Mouse (Mus musculus) hindbrain, embryonic 15.5 days (tissue): ENCODE data around the gene Tent4a. TPM values are rescaled to one million over a fixed set of nuclear protein-coding genes. Genes with fewer than 3 reads are reported as not detected.

Source experiments
- ATAC-seq: fragments of 200-750 bp; cut with Nextera tagmentation; 2 replicates; pipeline ENCODE4 v1.8.0; 2017; ENCODE audit warnings: low read depth, moderate number of reproducible peaks, moderate TSS enrichment; ENCODE audit not compliant: low FRiP score
- H3K27ac ChIP-seq: fragments of 300-500 bp; sonication (generic); replicated peaks from 2 replicates; pipeline ENCODE4 v1.5.1; 2015; ENCODE audit warnings: mild to moderate bottlenecking, inconsistent platforms
- H3K27me3 ChIP-seq: fragments of 300-500 bp; sonication (generic); 2 replicates; pipeline ENCODE4 v1.6.1; 2015; ENCODE audit warnings: control low read depth, inconsistent platforms
- H3K36me3 ChIP-seq: fragments of 300-500 bp; sonication (generic); 2 replicates; pipeline ENCODE4 v1.6.1; 2015; ENCODE audit warnings: control low read depth, inconsistent platforms
- H3K4me1 ChIP-seq: fragments of 300-500 bp; sonication (generic); replicated peaks from 2 replicates; pipeline ENCODE4 v1.6.1; 2015; ENCODE audit warnings: control low read depth, inconsistent platforms
- H3K4me2 ChIP-seq: fragments of 300-500 bp; sonication (generic); 2 replicates; pipeline ENCODE4 v1.6.1; 2015; ENCODE audit warnings: moderate library complexity, mild to moderate bottlenecking, inconsistent platforms
- H3K4me3 ChIP-seq: fragments of 300-500 bp; sonication (generic); 2 replicates; pipeline ENCODE4 v1.5.1; 2015; ENCODE audit warnings: mild to moderate bottlenecking, inconsistent platforms
- H3K9ac ChIP-seq: fragments of 300-500 bp; sonication (generic); 2 replicates; pipeline ENCODE4 v1.6.1; 2015; ENCODE audit warnings: inconsistent platforms
- H3K9me3 ChIP-seq: fragments of 300-500 bp; sonication (generic); 2 replicates; pipeline ENCODE4 v1.6.1; 2016; ENCODE audit warnings: control low read depth, inconsistent platforms
- WGBS: fragments of 180-500 bp; shearing (Covaris S2); methylation state at CpG from one replicate; pipeline ENCODE4 v1.1.7; 2015; 5-methylcytosine and 5-hydroxymethylcytosine counted together
- polyA plus RNA-seq: library from polyadenylated mRNA; unstranded; fragments of >200 nt; fragmentation: Nextera tagmentation; extraction: Ambion mirVana; gene quantifications from 2 replicates; pipeline ENCODE4 v1.2.1, GENCODE M21; 2015

Tent4a gene
- polyA plus RNA-seq, 1 experiment from 2014 or later, result 7.3 TPM

- Histone ChIP-seq H3K4me3 (no peak overlapping the region), H3K27me3 (peaks cover 38% of the 10 kb centered on the region), H3K27ac (no peak overlapping the region), H3K4me2 (no peak overlapping the region), H3K9me3 (no peaks in the 10 kb centered on the region), H3K9ac (no peak overlapping the region), H3K4me1 (peaks cover 38% of the 10 kb centered on the region), H3K36me3 (no peaks in the 10 kb centered on the region)
- WGBS, result 24% methylated on average over 6 of the region's 6 CpGs
- ATAC-seq, result peak; percentile 24
Measured at GRCm38 (mm10) chr13:69485326-69485725, 49.1 kb downstream of the Tent4a start.

- no peaks in the 10 kb centered on the region for H3K36me3 ChIP-seq
- H3K4me3 ChIP-seq, result peak overlapping the region; percentile 32; the same call in 1 of the 2 replicates
- H3K9me3 ChIP-seq, result no peaks in the 10 kb centered on the region
- peak overlapping the region; percentile 61 for H3K4me2 ChIP-seq
- peaks cover 31% of the 10 kb centered on the region for H3K27me3 ChIP-seq
- ATAC-seq, result no peak
- H3K4me1 ChIP-seq, result peaks cover 27% of the 10 kb centered on the region
- no peak overlapping the region for H3K9ac ChIP-seq
- 38% methylated on average over 8 of the region's 8 CpGs for WGBS
- H3K27ac ChIP-seq, result no peak overlapping the region
Measured at GRCm38 (mm10) chr13:69482751-69483150, 51.7 kb downstream of the Tent4a start.

GRCm38 (mm10) chr13:69481634-69482505 lies 52.5 kb downstream of the Tent4a start:
- Histone ChIP-seq H3K9me3 (no peaks in the 10 kb centered on the region), H3K4me2 (peak overlapping the region; percentile 61), H3K4me3 (peak overlapping the region; percentile 32), H3K36me3 (no peaks in the 10 kb centered on the region), H3K27me3 (peaks cover 28% of the 10 kb centered on the region), H3K4me1 (peaks cover 23% of the 10 kb centered on the region), H3K27ac (no peak overlapping the region), H3K9ac (peak overlapping the region; percentile 1; the same call in 1 of the 2 replicates)
- peak; percentile 49; the same call in 1 of the 2 replicates for ATAC-seq
- 2% methylated on average over 30 of the region's 30 CpGs for WGBS

DNA sequence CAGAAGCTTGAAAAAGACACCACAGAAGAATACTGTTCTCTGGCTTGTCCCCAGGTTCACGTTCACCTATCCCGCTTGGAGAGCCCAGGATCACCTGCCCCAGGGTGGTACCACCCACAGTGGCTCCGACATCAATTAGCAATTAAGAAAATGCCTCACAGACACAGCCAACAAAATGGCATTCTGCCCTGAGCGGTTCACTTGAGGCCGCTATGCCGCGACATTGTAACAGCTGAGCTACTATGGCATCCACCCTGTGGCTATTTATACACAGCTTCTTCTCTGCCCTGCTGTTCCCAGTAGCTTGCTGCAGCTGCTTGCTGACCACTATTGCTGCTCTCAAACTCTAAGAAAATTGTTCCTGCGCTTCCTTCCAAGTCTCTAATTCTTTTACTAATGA lies 53.4 kb downstream of the Tent4a start:
- Histone ChIP-seq H3K36me3 (no peaks in the 10 kb centered on the region), H3K9ac (no peak overlapping the region), H3K9me3 (no peaks in the 10 kb centered on the region), H3K4me3 (no peak overlapping the region), H3K27ac (no peak overlapping the region), H3K4me1 (peaks cover 23% of the 10 kb centered on the region), H3K27me3 (peaks cover 26% of the 10 kb centered on the region), H3K4me2 (peak overlapping the region; percentile 61)
- WGBS, result 6% methylated on average over 8 of the region's 8 CpGs
- 0 out of 2 replicates have a peak, but pooled peaks have one; percentile 49 for ATAC-seq

DNA sequence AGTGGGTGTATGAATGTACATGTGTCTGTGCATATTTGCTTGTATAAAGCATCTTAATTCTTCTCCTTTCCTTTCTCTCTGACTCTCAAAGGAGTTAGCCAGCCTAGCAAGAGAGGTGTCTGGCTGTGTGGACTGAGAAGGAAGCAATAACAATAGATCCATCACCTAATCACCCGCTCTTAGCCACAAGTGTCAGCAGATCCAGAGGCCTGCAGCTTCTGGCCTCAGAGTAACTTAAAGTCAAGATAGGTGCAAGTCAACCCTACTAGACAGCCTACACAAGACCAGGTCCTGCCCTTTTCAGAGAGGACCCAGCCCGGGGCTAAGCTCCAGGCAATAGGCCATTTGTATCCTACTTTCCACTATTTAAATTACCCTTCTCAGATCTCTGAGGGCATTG lies 54.5 kb downstream of the Tent4a start:
- peaks cover 26% of the 10 kb centered on the region for H3K27me3 ChIP-seq
- 84% methylated on average over 2 of the region's 2 CpGs for WGBS
- H3K4me2 ChIP-seq, result no peak overlapping the region
- H3K4me3 ChIP-seq, result no peak overlapping the region
- ATAC-seq, result no peak
- no peaks in the 10 kb centered on the region for H3K36me3 ChIP-seq
- peaks cover 23% of the 10 kb centered on the region for H3K4me1 ChIP-seq
- H3K9ac ChIP-seq, result no peak overlapping the region
- no peaks in the 10 kb centered on the region for H3K9me3 ChIP-seq
- no peak overlapping the region for H3K27ac ChIP-seq

GRCm38 (mm10) chr13:69478703-69479102 lies 55.7 kb downstream of the Tent4a start:
- no peak for ATAC-seq
- 82% methylated on average over 6 of the region's 6 CpGs for WGBS
- Histone ChIP-seq H3K36me3 (no peaks in the 10 kb centered on the region), H3K4me2 (no peak overlapping the region), H3K4me1 (peaks cover 23% of the 10 kb centered on the region), H3K9me3 (no peaks in the 10 kb centered on the region), H3K4me3 (no peak overlapping the region), H3K9ac (no peak overlapping the region), H3K27me3 (peaks cover 19% of the 10 kb centered on the region), H3K27ac (no peak overlapping the region)

GRCm38 (mm10) chr13:69460635-69461465 lies 73.6 kb downstream of the Tent4a start:
- peak; percentile 46 for ATAC-seq
- Histone ChIP-seq H3K9ac (no peak overlapping the region), H3K36me3 (no peaks in the 10 kb centered on the region), H3K4me1 (no peaks in the 10 kb centered on the region), H3K27ac (no peak overlapping the region), H3K4me3 (no peak overlapping the region), H3K4me2 (no peak overlapping the region), H3K9me3 (no peaks in the 10 kb centered on the region), H3K27me3 (no peaks in the 10 kb centered on the region)
- 49% methylated on average over 17 of the region's 17 CpGs for WGBS

GRCm38 (mm10) chr13:69459657-69460458 lies 74.6 kb downstream of the Tent4a start:
- no peaks in the 10 kb centered on the region for H3K36me3 ChIP-seq
- no peak overlapping the region for H3K9ac ChIP-seq
- 22% methylated on average over 8 of the region's 8 CpGs for WGBS
- H3K4me1 ChIP-seq, result peaks cover 4% of the 10 kb centered on the region; the same call in 1 of the 2 replicates
- no peak overlapping the region for H3K27ac ChIP-seq
- H3K4me3 ChIP-seq, result no peak overlapping the region
- H3K9me3 ChIP-seq, result no peaks in the 10 kb centered on the region
- H3K27me3 ChIP-seq, result no peaks in the 10 kb centered on the region
- H3K4me2 ChIP-seq, result no peak overlapping the region
- no peak for ATAC-seq

DNA sequence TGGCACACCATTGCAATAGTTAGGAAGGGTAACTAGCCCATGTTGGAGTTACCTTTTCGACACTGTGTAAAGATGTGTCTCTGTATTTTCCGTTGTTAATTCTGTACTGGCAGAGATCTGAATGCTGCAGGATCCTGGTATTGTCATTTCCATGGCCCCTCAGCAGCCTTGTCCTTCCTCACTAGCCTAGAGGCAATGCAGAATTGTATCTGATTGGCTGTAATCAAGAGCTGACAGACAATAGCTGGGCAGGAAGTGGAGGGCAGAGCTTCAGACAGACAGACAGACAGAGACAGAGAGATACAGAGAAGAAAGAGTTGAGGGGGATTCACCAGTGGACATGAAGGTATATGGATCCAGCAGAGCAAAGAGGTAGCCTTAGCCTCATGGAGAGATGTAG lies 75.5 kb downstream of the Tent4a start:
- H3K36me3 ChIP-seq, result no peaks in the 10 kb centered on the region
- H3K4me1 ChIP-seq, result peaks cover 4% of the 10 kb centered on the region; the same call in 1 of the 2 replicates
- H3K27me3 ChIP-seq, result no peaks in the 10 kb centered on the region
- ATAC-seq, result no peak
- H3K4me2 ChIP-seq, result no peak overlapping the region
- WGBS, result 90% methylated on average over 2 of the region's 2 CpGs
- H3K9me3 ChIP-seq, result no peaks in the 10 kb centered on the region
- H3K9ac ChIP-seq, result no peak overlapping the region
- no peak overlapping the region for H3K4me3 ChIP-seq
- no peak overlapping the region for H3K27ac ChIP-seq

- no peaks in the 10 kb centered on the region for H3K27me3 ChIP-seq
- peaks cover 4% of the 10 kb centered on the region; the same call in 1 of the 2 replicates for H3K4me1 ChIP-seq
- ATAC-seq, result no peak
- no peaks in the 10 kb centered on the region for H3K9me3 ChIP-seq
- WGBS, result 96% methylated on average over 6 of the region's 6 CpGs
- no peak overlapping the region for H3K9ac ChIP-seq
- H3K36me3 ChIP-seq, result no peaks in the 10 kb centered on the region
- no peak overlapping the region for H3K27ac ChIP-seq
- H3K4me2 ChIP-seq, result no peak overlapping the region
- H3K4me3 ChIP-seq, result no peak overlapping the region
Measured at GRCm38 (mm10) chr13:69458461-69458860, 76.0 kb downstream of the Tent4a start.

DNA sequence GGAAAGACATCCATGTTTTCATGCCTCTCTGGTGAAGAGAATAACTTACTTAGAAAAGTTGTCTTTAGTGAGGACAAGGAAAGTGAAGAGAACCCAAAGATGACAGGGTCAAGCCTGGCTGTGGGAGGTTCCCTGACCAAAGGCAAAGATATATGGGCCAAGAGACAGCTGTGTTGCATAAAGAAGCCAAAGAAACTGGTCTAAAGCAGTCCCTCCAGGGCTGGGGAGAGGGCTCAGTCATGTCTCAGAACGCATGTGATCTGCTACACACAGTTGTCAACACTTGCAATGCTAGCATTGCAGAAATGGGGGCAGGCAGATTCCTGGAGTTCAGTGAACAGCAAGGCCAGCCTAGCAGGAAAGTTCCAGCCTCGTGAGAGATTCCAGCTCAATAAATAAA lies 77.3 kb downstream of the Tent4a start:
- Histone ChIP-seq H3K4me3 (no peak overlapping the region), H3K36me3 (no peaks in the 10 kb centered on the region), H3K9me3 (no peaks in the 10 kb centered on the region), H3K4me2 (no peak overlapping the region), H3K27ac (no peak overlapping the region), H3K27me3 (no peaks in the 10 kb centered on the region), H3K9ac (no peak overlapping the region), H3K4me1 (peaks cover 4% of the 10 kb centered on the region; the same call in 1 of the 2 replicates)
- WGBS, result 78% methylated on average over 2 of the region's 2 CpGs
- ATAC-seq, result no peak
